Mouse (Mus musculus) forebrain, embryonic 16.5 days (tissue): Measurements from ENCODE around the gene Rcn1. TPM values are rescaled to one million over a fixed set of nuclear protein-coding genes. Genes with fewer than 3 reads are reported as not detected.

Experiments used
- ATAC-seq: fragments of 200-750 bp; cut with Nextera tagmentation; 2 replicates; pipeline ENCODE4 v1.8.0; 2017; ENCODE audit warnings: mild to moderate bottlenecking, moderate library complexity
- H3K27ac ChIP-seq: fragments of 300-500 bp; sonication (generic); 2 replicates; pipeline ENCODE4 v1.5.1; 2014; ENCODE audit warnings: low read length, control low read depth
- H3K27me3 ChIP-seq: fragments of 300-500 bp; sonication (generic); replicated peaks from 2 replicates; pipeline ENCODE4 v1.6.1; 2014; ENCODE audit warnings: low read length; ENCODE audit not compliant: control insufficient read depth, insufficient read depth
- H3K36me3 ChIP-seq: fragments of 300-500 bp; sonication (generic); 2 replicates; pipeline ENCODE4 v1.6.1; 2014; ENCODE audit not compliant: control insufficient read depth, insufficient read depth
- H3K4me1 ChIP-seq: fragments of 300-500 bp; sonication (generic); replicated peaks from 2 replicates; pipeline ENCODE4 v1.6.1; 2014; ENCODE audit warnings: low read length; ENCODE audit not compliant: control insufficient read depth, insufficient read depth
- H3K4me2 ChIP-seq: fragments of 300-500 bp; sonication (generic); 2 replicates; pipeline ENCODE4 v1.6.1; 2014; ENCODE audit warnings: mild to moderate bottlenecking, low read length, control low read depth
- H3K4me3 ChIP-seq: fragments of 300-500 bp; sonication (generic); replicated peaks from 2 replicates; pipeline ENCODE4 v1.5.1; 2014; ENCODE audit warnings: mild to moderate bottlenecking, low read length, control low read depth
- H3K9ac ChIP-seq: fragments of 300-500 bp; sonication (generic); replicated peaks from 2 replicates; pipeline ENCODE4 v1.6.1; 2014; ENCODE audit warnings: low read depth, low read length, control low read depth
- H3K9me3 ChIP-seq: fragments of 300-500 bp; sonication (generic); 2 replicates; pipeline ENCODE4 v1.6.1; 2016; ENCODE audit warnings: low read length; ENCODE audit not compliant: control insufficient read depth
- WGBS: fragments of 180-500 bp; shearing (Covaris S2); extraction: QIAGEN DNeasy Blood & Tissue Kit; methylation state at CpG from one replicate; pipeline ENCODE4 v1.1.7; 2014; 5-methylcytosine and 5-hydroxymethylcytosine counted together
- polyA plus RNA-seq: library from polyadenylated mRNA; unstranded; fragments of >200 nt; fragmentation: Nextera tagmentation; extraction: Ambion mirVana; gene quantifications from 2 replicates; pipeline ENCODE4 v1.2.1, GENCODE M21; 2015

Gene Rcn1
- polyA plus RNA-seq, 1 experiment from 2014 or later: 46.7 TPM

DNA sequence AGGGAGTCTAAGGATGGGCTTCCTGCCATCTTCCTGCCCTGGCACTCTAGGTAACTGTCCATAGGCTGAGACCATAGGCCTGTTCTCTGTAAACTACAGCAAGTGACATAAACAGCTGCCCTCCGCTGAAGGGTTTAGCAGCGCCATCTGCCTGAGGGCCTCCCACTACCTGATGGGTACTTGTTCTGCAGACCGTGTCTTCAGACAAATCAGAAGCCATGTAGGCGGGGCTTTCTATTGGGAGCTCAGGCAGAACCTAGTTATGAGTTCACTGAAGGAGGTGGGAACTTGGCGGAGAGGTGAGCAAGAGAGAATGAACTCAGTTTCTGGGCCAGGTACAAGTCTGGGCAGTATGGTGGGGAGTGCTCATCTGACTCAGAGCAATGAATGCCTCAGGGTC is 26.4 kb downstream of the Rcn1 start:
- no peaks in the 10 kb centered on the region for H3K36me3 ChIP-seq
- H3K9me3 ChIP-seq: no peaks in the 10 kb centered on the region
- H3K4me2 ChIP-seq: no peak overlapping the region
- no peak for ATAC-seq
- WGBS: 84% methylated on average over 5 of the region's 5 CpGs
- H3K9ac ChIP-seq: no peak overlapping the region
- H3K4me1 ChIP-seq: peaks cover 10% of the 10 kb centered on the region
- H3K27ac ChIP-seq: no peak overlapping the region
- H3K27me3 ChIP-seq: no peaks in the 10 kb centered on the region
- H3K4me3 ChIP-seq: no peak overlapping the region

DNA sequence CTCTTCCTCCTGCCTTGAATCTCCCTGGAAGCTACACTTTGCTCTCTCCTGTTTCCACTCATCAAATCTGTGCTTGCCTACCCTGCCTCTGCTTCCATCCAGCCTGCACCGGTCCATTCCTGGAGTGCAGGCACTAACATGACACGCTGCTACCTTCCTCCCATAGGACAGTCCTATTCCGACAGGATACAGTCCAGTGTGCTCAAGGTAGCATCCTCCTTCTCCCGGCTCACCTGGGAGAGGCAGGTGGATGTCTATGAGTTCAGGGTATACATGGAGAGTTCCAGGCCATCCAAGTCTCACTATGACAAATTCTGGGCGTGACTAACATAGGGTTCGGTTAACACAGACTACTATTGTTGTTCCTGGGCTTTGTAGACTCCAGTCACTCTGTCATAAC is 27.0 kb downstream of the Rcn1 start:
- no peak for ATAC-seq
- Histone ChIP-seq H3K9ac (no peak overlapping the region), H3K4me3 (no peak overlapping the region), H3K36me3 (no peaks in the 10 kb centered on the region), H3K27me3 (no peaks in the 10 kb centered on the region), H3K27ac (no peak overlapping the region), H3K9me3 (no peaks in the 10 kb centered on the region), H3K4me1 (peaks cover 10% of the 10 kb centered on the region), H3K4me2 (no peak overlapping the region)
- 90% methylated on average over 6 of the region's 6 CpGs for WGBS

DNA sequence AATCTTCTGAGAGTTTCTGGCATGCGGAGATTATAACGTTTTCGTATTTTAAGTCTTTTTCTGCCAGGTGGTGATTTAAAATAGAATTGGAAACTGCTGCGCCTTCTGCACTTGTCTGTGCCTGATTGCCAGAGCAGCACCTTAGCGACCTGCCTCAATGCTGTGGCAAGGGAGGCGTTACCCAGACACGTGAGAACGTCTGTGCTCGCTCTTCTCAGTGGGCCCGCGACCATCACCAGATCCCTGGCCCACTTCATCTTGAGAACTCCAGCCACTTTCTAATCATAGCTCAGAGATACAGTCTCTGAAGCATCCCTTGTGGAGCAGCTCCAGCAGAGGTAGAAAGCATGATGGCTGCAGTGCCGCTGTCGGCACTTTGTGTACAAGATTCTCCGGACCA is 28.4 kb downstream of the Rcn1 start:
- H3K9ac ChIP-seq: 0 out of 2 replicates have a peak overlapping the region, but pooled peaks have one; percentile 41
- H3K9me3 ChIP-seq: no peaks in the 10 kb centered on the region
- peaks cover 10% of the 10 kb centered on the region for H3K4me1 ChIP-seq
- H3K4me2 ChIP-seq: peak overlapping the region; percentile 51
- WGBS: 27% methylated on average over 14 of the region's 14 CpGs
- H3K27me3 ChIP-seq: no peaks in the 10 kb centered on the region
- peak overlapping the region; percentile 20 for H3K4me3 ChIP-seq
- no peak overlapping the region for H3K27ac ChIP-seq
- H3K36me3 ChIP-seq: no peaks in the 10 kb centered on the region
- peak; percentile 66 for ATAC-seq

DNA sequence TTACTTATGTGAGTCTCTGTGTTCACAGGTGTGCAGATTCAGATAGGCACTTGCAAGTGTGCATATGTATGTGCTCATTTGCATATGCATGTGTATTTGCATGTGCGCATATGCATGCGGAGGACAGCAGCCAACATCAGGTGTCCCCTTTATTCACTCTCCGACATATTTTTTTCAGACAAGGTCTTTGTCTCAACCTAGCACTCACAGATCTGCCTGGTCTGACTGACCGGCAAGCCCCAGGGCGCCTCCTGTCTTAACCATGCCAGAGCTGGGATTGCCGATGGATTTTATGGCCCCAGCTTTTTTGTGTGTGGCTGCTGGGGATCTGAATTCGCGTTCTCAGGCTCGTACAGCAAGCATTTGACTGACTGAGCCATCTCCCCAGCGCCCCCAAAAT is 28.9 kb downstream of the Rcn1 start:
- ATAC-seq: peak; percentile 30; the same call in 1 of the 2 replicates

DNA sequence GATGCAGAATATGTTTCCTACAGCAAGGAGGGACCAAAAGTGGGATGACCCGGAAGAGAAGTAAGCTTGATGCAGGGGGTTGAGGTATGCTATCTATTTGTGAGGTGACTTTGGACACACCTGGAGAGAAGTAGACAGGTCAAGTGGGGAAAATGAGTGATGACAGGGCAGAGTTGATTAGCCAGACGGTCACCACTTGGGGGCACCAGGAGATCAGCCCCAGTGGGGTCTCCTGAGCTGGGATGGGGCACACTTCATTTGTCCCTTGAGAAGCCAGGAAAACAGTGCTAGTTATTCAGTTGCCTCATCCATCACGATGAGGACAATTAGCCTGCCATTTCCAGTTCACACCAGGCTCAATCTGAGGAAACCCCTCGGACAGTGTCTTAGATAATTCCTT is 31.5 kb downstream of the Rcn1 start:
- Histone ChIP-seq H3K4me1 (peaks cover 10% of the 10 kb centered on the region), H3K36me3 (no peaks in the 10 kb centered on the region), H3K27ac (no peak overlapping the region), H3K27me3 (no peaks in the 10 kb centered on the region), H3K9me3 (no peaks in the 10 kb centered on the region), H3K4me3 (no peak overlapping the region), H3K4me2 (no peak overlapping the region), H3K9ac (no peak overlapping the region)
- WGBS: 48% methylated on average over 4 of the region's 4 CpGs
- no peak for ATAC-seq

More for the DNA sequence above, 28.9 kb downstream of the Rcn1 start:
- no peaks in the 10 kb centered on the region for H3K9me3 ChIP-seq
- peak overlapping the region; percentile 51 for H3K4me2 ChIP-seq
- H3K36me3 ChIP-seq: no peaks in the 10 kb centered on the region
- H3K4me1 ChIP-seq: peaks cover 10% of the 10 kb centered on the region
- H3K27me3 ChIP-seq: no peaks in the 10 kb centered on the region
- WGBS: 9% methylated on average over 10 of the region's 10 CpGs
- H3K27ac ChIP-seq: no peak overlapping the region
- no peak overlapping the region for H3K9ac ChIP-seq
- H3K4me3 ChIP-seq: peak overlapping the region; percentile 28

DNA sequence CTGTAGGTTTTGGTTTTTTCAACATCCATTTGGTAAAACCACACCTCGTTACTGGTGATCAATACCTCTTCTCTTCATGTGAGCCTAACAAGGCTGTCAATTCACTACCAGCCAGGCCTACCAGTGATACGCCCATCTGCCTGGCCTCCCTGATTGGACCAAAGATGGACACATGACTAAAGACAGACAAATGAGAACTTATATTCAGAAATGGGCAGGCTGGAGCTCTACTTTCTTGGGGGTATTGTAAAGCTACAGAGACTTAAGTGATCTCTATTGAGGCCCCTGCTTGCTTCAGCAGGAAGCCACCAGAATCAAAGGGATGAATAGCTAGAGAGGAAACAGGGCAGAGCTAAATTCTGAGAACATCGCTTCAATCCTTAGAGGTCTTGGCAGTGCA is 41.1 kb downstream of the Rcn1 start:
- Histone ChIP-seq H3K4me2 (no peak overlapping the region), H3K9ac (no peak overlapping the region), H3K27ac (no peak overlapping the region), H3K36me3 (no peaks in the 10 kb centered on the region), H3K9me3 (no peaks in the 10 kb centered on the region), H3K4me3 (no peak overlapping the region), H3K4me1 (no peaks in the 10 kb centered on the region), H3K27me3 (no peaks in the 10 kb centered on the region)
- WGBS: 83% methylated on average over 3 of the region's 3 CpGs
- no peak for ATAC-seq

DNA sequence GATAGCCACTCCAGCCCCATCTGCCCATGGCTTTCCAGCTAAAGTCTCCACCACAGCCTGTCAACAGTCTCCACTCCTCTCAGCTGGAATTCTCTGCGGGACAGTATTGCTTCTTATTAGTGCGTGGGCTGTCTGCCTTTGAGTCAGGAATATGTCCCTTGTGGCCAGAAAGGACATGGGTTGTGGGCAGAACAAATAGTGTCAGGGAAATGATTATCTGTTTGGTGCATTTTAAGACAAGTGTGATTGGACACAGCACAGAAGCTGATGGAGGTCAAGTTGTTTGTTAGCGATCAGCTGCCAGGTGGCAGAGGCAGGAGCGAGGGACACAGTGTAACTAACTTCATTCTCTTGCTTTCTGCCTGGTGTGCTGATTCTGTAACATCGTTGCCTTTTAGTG is 42.3 kb downstream of the Rcn1 start:
- H3K4me3 ChIP-seq: no peak overlapping the region
- ATAC-seq: no peak
- H3K4me2 ChIP-seq: no peak overlapping the region

DNA sequence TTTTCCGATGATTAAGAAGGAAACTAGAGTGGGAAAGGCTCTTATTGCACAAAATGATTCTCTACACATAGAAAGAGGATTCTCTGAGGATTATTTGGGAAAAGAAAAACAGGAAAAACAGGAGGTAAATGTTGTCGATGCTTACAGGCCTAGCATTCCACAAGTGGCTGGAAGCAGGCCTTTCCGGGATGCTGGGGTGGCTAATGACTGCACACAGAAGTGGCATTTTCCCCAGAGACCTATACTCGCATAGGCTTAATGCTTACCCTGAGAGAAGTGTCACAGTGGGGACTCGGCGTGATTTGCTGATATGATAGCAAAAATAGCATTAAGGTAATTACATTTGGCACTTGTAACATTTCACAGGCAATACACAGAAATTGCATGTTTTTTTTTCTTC is 50.2 kb downstream of the Rcn1 start:
- Histone ChIP-seq H3K4me2 (no peak overlapping the region), H3K9ac (no peak overlapping the region), H3K36me3 (no peaks in the 10 kb centered on the region), H3K4me3 (no peak overlapping the region), H3K9me3 (0 out of 2 replicates have a peak, but pooled peaks cover 2% of the 10 kb centered on the region), H3K27me3 (no peaks in the 10 kb centered on the region), H3K4me1 (no peaks in the 10 kb centered on the region), H3K27ac (no peak overlapping the region)
- ATAC-seq: no peak
- whole genome bisulfite sequencing: 35% methylated on average over 6 of the region's 6 CpGs

More for the DNA sequence above, 42.3 kb downstream of the Rcn1 start:
- Histone ChIP-seq H3K4me1 (no peaks in the 10 kb centered on the region), H3K9ac (no peak overlapping the region), H3K36me3 (no peaks in the 10 kb centered on the region), H3K27me3 (no peaks in the 10 kb centered on the region), H3K9me3 (no peaks in the 10 kb centered on the region), H3K27ac (no peak overlapping the region)
- 79% methylated on average over 5 of the region's 5 CpGs for WGBS

DNA sequence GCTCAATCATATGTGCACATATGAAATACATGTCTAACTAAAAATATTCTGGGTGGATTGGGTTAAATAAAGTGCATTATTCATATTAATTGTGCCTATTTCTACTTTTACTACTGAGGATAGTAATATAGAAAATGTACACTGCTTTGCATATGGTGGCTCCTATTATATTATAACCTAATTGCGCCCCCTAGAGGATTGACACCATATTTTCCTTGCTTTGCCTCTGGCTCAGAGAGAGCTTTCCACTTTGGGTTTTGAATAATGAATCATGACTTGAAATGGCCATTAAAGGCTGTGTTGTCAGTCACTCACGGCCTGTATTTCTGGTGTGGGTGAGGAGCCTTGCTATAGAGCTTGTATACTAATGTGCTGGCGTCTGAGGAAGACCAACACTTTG is 59.1 kb downstream of the Rcn1 start:
- H3K9me3 ChIP-seq: no peaks in the 10 kb centered on the region

More for the DNA sequence above, 59.1 kb downstream of the Rcn1 start:
- Histone ChIP-seq H3K4me2 (no peak overlapping the region), H3K27ac (no peak overlapping the region), H3K27me3 (peaks cover 4% of the 10 kb centered on the region; the same call in 1 of the 2 replicates), H3K4me3 (no peak overlapping the region), H3K4me1 (peaks cover 10% of the 10 kb centered on the region), H3K36me3 (no peaks in the 10 kb centered on the region), H3K9ac (no peak overlapping the region)
- 57% methylated on average over 3 of the region's 3 CpGs for WGBS
- ATAC-seq: no peak
